Mouse (Mus musculus) liver, postnatal 0 days (tissue): ENCODE data around the gene Flt1.
A peak's percentile ranks its signal among the peaks of the same experiment; 100 is the strongest.

Experiments
- CTCF ChIP-seq: sonication (generic); IDR thresholded peaks from 2 replicates; pipeline ENCODE4 v1.5.1; 2016; ENCODE audit warnings: antibody characterized with exemption, low read depth
- EP300 ChIP-seq: IDR thresholded peaks from 2 replicates; pipeline ENCODE4 v1.6.1; 2016; ENCODE audit warnings: antibody characterized with exemption, low read depth, mild to moderate bottlenecking

DNA sequence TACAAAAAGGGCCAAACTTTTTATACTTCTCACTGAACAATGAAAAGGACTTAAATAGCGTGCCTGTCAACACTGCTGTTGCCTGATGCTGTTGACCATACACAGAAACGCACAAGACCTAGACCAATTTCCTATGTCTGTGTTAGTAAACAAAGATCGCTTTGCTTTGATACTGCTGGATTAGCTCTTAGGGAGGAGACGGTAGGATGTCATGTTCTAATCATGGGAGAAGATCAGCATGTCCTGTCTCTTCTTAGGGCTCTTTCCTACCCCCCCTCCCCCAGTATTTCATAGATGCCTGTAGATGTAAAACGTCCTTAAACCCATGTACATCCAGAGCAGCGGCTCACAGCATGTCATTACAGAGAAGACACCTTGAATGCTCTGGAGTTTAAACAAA, 44.1 kb upstream of the Flt1 start:
- TF ChIP-seq CTCF = no peak
- peak; percentile 8; the same call in 1 of the 2 replicates for TF ChIP-seq EP300
